Mouse (Mus musculus) MN1 (cell line): Measurements from ENCODE around the gene Laptm4a.
"Not testable (repeated sequence)": the region's sequence is repeated elsewhere in the genome, so short reads cannot be mapped to it uniquely, and the experiment has no call there.

Experiments used
- DNase-seq: peaks from one replicate; pipeline ENCODE4 v3.0.0-alpha.2; 2016; ENCODE audit warnings: low spot score

Laptm4a gene

GRCm38 (mm10) chr12:8912860-8913685 lies 8.4 kb upstream of the Laptm4a start:
- DNase-seq: no peak

- no peak for DNase-seq
Measured at GRCm38 (mm10) chr12:8913701-8914340, 7.6 kb upstream of the Laptm4a start.

- peak; percentile 23 for DNase-seq
Measured at GRCm38 (mm10) chr12:8916378-8916777, 5.1 kb upstream of the Laptm4a start.

DNA sequence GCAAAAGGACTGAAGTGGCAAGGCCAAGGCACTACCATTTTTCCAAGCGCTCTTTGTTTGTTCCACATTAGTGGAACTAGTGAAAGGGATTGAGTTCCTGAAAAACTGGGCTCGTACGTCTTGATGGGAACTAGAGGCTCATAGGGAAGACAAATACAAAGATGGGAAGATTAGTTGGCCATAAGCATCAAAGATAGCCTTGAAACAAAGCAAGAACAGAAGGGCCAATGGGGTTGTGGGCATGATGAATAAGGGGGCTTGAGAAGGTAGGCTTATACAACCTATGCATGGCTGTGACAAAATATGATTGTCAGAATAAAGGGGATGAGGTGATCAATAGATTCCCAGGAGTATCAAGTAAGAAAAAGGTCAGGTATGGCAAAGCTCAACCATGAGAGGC lies 2.2 kb upstream of the Laptm4a start:
- DNase-seq: no peak

- DNase-seq: no peak
Measured at GRCm38 (mm10) chr12:8920996-8921393, 469 bp upstream of the Laptm4a start.

DNA sequence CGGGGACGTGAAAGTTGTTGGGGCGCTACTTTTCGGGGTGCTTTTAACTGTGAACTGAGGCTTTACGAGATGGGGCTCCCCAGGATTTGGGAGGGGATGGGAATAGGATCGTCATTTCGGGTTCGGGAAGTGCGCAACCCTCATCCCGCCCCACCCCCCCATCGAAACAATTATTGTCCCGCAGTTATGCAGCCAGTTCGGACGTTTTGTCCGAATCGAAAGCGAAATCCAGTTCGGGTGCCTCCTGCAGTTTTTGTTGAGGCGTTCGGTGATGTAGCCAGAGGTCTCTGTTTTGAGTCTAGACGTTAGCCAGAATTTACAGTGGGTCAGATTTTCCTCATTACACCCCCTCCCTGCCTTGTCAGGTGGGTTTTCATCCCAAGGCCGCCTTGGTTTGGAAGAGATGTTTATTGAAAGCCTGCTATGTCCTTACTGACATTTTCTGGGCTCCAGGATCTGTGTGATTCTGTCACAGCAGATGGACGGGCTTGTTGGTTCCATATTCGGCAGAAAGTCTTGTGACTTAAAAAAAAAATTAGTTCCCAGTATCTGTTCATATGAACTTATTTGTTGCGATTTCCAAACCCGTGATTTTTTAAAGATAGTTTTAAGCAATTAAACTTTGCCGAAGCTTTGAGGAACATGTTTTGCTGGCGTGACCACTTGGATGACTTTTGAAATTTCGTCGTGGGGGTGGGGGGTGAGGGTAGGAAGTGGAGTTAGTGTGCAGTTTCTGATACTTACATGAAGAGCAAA lies 1.1 kb downstream of the Laptm4a start:
- no peak for DNase-seq

GRCm38 (mm10) chr12:8923125-8923410 lies 1.6 kb downstream of the Laptm4a start:
- DNase-seq: peak; percentile 83

- DNase-seq: peak; percentile 38
Measured at GRCm38 (mm10) chr12:8923603-8924002, 2.1 kb downstream of the Laptm4a start.

DNA sequence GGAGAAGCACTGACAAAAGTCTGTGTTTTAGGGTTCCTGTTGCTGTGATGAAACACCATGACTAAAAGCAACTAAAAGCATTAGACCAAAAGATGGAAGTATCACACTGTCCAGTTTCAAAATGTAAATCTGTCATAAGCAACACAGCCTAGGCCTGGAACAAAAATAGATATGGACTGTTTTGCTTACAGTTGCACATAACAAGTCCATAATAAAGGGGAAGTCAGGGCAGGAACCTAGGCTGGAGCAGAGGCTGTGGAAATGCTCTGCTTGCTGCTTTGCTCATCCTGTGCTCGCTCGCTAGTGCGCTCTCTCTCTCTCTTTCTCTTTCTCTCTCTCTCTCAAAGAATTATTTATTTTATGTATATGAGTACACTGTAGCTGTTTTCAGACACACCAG lies 6.2 kb downstream of the Laptm4a start:
- no peak for DNase-seq

- peak; percentile 40 for DNase-seq
Measured at GRCm38 (mm10) chr12:8928766-8929165, 7.3 kb downstream of the Laptm4a start.

- no peak for DNase-seq
Measured at GRCm38 (mm10) chr12:8931083-8931482, 9.6 kb downstream of the Laptm4a start.

DNA sequence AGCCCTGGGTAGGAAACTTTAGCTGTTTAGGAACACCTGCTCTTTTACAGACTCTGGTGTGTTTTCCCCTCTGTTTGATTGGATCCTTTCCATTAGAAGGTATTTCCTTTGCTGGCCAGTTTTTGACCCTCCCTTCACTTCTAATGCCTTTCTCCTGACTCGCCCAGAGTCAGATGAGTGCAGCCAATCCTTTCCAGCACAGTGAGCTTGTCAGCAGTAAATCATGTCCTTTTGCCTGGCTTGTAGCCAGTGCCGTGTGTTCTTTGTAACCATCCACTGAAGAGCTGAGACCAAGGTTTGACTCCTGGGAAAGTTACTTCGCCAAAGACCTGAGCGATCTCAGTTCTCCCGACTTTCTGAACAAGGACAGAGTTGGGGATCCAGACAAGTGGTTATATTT lies 13.9 kb downstream of the Laptm4a start:
- peak; percentile 80 for DNase-seq

- DNase-seq: not testable (repeated sequence)
Measured at GRCm38 (mm10) chr12:8936210-8936609, 14.7 kb downstream of the Laptm4a start.

DNA sequence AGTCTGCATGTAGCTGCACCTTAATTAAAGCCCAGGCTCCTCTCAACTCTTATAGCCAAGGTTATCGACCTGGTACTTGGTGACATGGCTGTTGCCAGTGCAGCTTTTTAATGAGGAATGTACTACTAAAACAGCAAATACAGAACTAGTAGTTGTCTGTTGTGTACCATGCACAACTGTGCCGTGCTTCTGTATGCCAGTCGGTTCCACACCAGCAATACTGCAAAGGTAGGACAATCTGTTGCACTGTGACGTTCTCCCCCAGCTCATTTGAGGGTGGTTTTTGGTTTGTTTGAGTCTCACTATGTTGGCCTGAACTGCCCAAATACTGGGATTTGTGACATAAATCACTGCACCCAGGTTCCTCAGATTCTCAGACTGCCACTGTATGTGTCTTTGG lies 18.0 kb downstream of the Laptm4a start:
- no peak for DNase-seq

DNA sequence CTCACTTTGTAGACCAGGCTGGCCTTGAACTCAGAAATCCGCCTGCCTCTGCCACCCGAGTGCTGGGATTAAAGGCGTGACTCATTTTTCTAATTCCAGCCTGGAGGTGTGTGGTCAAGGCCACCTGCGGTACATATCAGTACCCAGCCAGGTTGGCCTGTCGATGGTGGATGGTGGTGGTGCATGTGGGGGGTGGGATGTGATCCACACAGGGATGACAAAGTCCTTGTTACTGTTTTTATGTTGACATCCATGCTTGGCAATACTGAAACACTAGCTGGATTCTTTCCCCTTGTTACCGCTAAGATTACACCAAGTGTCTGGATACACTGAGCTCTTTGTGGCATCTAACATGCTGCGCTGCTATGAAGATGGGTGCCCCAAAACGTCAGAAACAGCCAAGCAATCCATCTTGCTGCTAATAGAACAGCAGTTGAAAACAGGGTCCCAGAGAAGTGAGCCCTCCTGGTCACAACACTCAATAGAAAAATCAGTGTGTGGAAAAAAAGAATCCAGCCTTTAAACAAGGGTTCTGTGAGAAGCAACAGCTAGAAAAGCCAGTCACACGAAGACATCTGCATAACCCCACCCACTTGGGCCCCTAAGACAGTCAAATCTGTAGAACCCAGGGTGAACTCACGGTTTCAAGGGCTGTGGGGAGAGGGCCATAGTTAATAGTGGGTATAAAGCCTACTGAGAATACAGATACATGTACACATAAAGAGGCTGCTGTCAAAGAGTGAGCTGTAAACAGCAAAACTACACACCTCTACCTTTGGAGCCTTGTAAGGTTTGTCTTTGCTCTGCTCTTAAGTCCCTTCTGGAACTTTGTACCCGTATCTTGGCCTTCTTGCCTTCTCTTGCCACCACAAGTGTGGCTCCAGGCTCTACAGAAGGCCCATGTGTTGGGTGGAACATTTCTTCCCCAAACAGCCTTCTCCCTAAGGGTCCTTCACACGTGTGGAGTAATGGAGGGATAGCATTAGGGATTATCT lies 18.8 kb downstream of the Laptm4a start:
- DNase-seq: no peak

DNA sequence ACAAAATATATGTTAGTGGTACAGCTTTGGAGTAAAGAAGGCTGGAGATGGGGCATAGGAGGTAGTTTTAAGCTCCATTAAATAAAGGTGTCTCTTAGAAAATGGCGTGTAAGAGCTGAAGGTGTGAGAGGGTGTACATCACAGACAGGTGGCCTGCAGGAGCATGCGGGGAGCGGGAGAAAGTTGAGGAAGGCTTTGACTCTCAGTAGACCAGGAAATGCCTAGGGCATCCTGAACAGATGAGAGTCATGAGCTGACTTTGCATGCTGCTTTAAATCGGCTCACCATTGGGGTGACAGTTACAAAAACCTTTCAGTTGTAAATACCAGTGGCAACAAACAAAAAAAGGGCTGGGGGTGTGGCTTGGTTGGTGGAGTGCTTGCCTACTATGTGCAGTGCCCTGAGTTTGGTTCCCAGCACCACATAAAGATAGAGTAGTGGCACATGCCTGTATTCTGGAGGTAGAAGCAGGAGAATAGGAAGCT lies 19.7 kb downstream of the Laptm4a start:
- DNase-seq: no peak

- DNase-seq: no peak
Measured at GRCm38 (mm10) chr12:8941699-8942392, 20.4 kb downstream of the Laptm4a start.

- no peak for DNase-seq
Measured at GRCm38 (mm10) chr12:8947163-8947562, 25.7 kb downstream of the Laptm4a start.

GRCm38 (mm10) chr12:8947714-8948464 lies 26.4 kb downstream of the Laptm4a start, which contains the start of gene Matn3:
Gene Matn3 (plus strand): TSS chr12:8947929.
- DNase-seq: no peak

DNA sequence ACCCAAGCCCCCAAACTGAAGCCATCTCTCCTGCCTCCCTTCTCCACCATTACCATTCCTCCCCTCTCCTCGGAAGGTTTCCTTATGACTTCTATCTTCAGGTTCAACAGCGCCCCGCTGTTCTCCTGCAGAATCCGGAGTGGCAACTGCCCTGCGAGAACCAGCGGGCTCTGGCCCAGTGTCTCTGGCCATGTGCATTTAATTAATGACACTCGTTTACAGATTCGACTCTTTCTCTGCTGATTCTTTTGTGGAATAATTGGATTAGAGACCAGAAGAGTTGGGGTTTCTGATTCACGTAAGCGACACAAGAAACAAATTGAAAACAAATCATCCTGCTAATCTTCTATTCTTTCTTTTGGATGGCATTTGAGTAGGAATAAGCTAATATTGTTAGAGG lies 31.7 kb downstream of the Laptm4a start:
- DNase-seq: peak; percentile 76
